Mouse (Mus musculus): ENCODE data around the gene Gm10639.
"Not testable (repeated sequence)": the region's sequence is repeated elsewhere in the genome, so short reads cannot be mapped to it uniquely, and the experiment has no call there.

Gene Gm10639

GRCm38 (mm10) chr9:78348206-78349004 is 58.7 kb downstream of the Gm10639 start:
- not testable (repeated sequence) for DNase-seq

GRCm38 (mm10) chr9:78349141-78349540 is 59.4 kb downstream of the Gm10639 start:
- DNase-seq: not testable (repeated sequence)

DNA sequence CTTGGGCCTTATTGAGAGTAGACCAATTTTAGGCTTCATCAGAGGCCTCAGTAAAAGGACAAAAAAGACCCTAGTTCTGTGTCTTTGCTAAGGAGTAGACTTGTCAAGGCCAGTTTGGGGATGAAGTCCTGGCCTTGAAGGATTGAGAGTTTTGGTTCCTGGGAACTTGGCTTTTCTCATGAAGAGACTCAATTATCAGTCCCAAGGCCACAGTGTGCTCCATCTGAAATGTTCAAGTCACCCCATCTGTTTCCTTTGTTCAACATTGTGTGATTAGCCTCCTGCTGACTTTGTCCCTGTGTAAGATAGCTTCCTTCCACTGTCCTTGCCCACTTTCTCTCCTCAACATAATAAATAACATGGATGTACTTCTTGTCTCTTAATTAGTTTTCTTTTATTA is 60.3 kb downstream of the Gm10639 start:
- not testable (repeated sequence) for DNase-seq

GRCm38 (mm10) chr9:78351504-78352220 is 61.9 kb downstream of the Gm10639 start:
- DNase-seq: no peak

All from lung, postnatal 4 days (tissue).